Mouse (Mus musculus) inflammation-experienced regulatory T-cells (primary cell): Measurements from ENCODE around the gene Ganab. TPM values are rescaled to one million over a fixed set of nuclear protein-coding genes. Genes with fewer than 3 reads are reported as not detected.

Experiments
- polyA plus RNA-seq, 2 experiments: library from polyadenylated mRNA; unstranded; fragments of 100-300 nt; shearing (Covaris generic); gene quantifications; one replicate each; pipeline ENCODE4 v1.2.1; 2017

Gene Ganab
- 100 to 1,000 TPM; 108 to 118 TPM for polyA plus RNA-seq

GRCm38 (mm10) chr19:8897865-8898495, at the start of gene Ganab:
Gene Ganab, plus strand, starts transcription at chr19:8898071.

GRCm38 (mm10) chr19:8850402-8850901, 47.4 kb upstream of the Ganab start, which contains the start of gene Lrrn4cl:
Gene Lrrn4cl, plus strand, starts transcription at chr19:8850768.

GRCm38 (mm10) chr19:8871267-8872186, 26.3 kb upstream of the Ganab start, which contains the start of gene Ubxn1:
Gene Ubxn1, plus strand, starts transcription at chr19:8871496.

GRCm38 (mm10) chr19:8880311-8881033, 17.4 kb upstream of the Ganab start, which contains the start of gene Uqcc3:
Gene Uqcc3, minus strand, starts transcription at chr19:8880923.

GRCm38 (mm10) chr19:8883616-8884015, 14.3 kb upstream of the Ganab start, which contains the start of the genes Lbhd1 and Gm49403:
Gene Lbhd1, plus strand, starts transcription at chr19:8883732.
Gene Gm49403, plus strand, starts transcription at chr19:8883930.

GRCm38 (mm10) chr19:8888511-8889385, 9.1 kb upstream of the Ganab start, which contains the start of the genes 1810009A15Rik and Gm49416:
Gene 1810009A15Rik, plus strand, starts transcription at chr19:8888853.
Gene Gm49416, plus strand, starts transcription at chr19:8888926.

GRCm38 (mm10) chr19:8892829-8893766, 4.8 kb upstream of the Ganab start, which contains the start of gene Ints5:
Gene Ints5, plus strand, starts transcription at chr19:8893005.

GRCm38 (mm10) chr19:8920073-8920736, 22.3 kb downstream of the Ganab start, which contains the start of gene B3gat3:
Gene B3gat3, plus strand, starts transcription at chr19:8920374.

GRCm38 (mm10) chr19:8929224-8930088, 31.6 kb downstream of the Ganab start, which contains the start of the genes Rom1 and Eml3:
Gene Rom1, minus strand, starts transcription at chr19:8929356.
Gene Eml3, plus strand, starts transcription at chr19:8929552.

GRCm38 (mm10) chr19:8941515-8942217, 43.8 kb downstream of the Ganab start, which contains the start of gene Mta2:
Gene Mta2, plus strand, starts transcription at chr19:8941875.

GRCm38 (mm10) chr19:8953135-8954039, 55.5 kb downstream of the Ganab start, which contains the start of gene Tut1:
Gene Tut1, plus strand, starts transcription at chr19:8953847.

Other genes starting within 250 kb of the Ganab start
- gene Chrm1, start 234.3 kb upstream of the Ganab start, polyA plus RNA-seq: under 1 TPM; 0.07 to 0.15 TPM
- gene Slc3a2, start 174.7 kb upstream of the Ganab start, polyA plus RNA-seq: 100 to 1,000 TPM; 155 to 158 TPM
- 10 to 100 TPM; 67.5 to 85.9 TPM for gene Wdr74, start 162.2 kb upstream of the Ganab start, polyA plus RNA-seq
- under 1 TPM in 1 of 2 experiments, not detected in 1; 0.60 TPM for gene 1700092M07Rik, start 157.4 kb upstream of the Ganab start, polyA plus RNA-seq
- 100 to 1,000 TPM; 143 to 155 TPM for gene Stx5a, start 156.7 kb upstream of the Ganab start, polyA plus RNA-seq
- 100 to 1,000 TPM; 255 to 317 TPM for gene Nxf1, start 141.0 kb upstream of the Ganab start, polyA plus RNA-seq
- gene Tmem223, start 127.1 kb upstream of the Ganab start, polyA plus RNA-seq: 10 to 100 TPM; 88.2 to 88.6 TPM
- gene Tmem179b, start 123.6 kb upstream of the Ganab start, polyA plus RNA-seq: 100 to 1,000 TPM; 159 to 171 TPM
- 10 to 100 TPM; 13.3 to 16.6 TPM for gene Taf6l, start 111.7 kb upstream of the Ganab start, polyA plus RNA-seq
- 100 to 1,000 TPM; 140 to 144 TPM for gene Polr2g, start 99.5 kb upstream of the Ganab start, polyA plus RNA-seq
- gene Zbtb3, start 95.5 kb upstream of the Ganab start, polyA plus RNA-seq: 1 to 10 TPM; 2.7 to 4.7 TPM
- gene Ttc9c, start 78.7 kb upstream of the Ganab start, polyA plus RNA-seq: 10 to 100 TPM; 41.8 to 55.6 TPM
- 10 to 100 TPM in 1 of 2 experiments, 1 to 10 TPM in 1; 8.6 to 15.5 TPM for gene Hnrnpul2, start 78.1 kb upstream of the Ganab start, polyA plus RNA-seq
- gene AC129217.1, start 68.3 kb upstream of the Ganab start, polyA plus RNA-seq: not detected
- gene Bscl2, start 60.6 kb upstream of the Ganab start, polyA plus RNA-seq: 10 to 100 TPM; 87.2 to 89.9 TPM
- under 1 TPM; 0.29 to 0.80 TPM for gene Gng3, start 58.9 kb upstream of the Ganab start, polyA plus RNA-seq
- gene Lrrn4cl, start 47.3 kb upstream of the Ganab start, polyA plus RNA-seq: 1 to 10 TPM in 1 of 2 experiments, not detected in 1; 1.2 TPM
- gene Ubxn1, start 26.6 kb upstream of the Ganab start, polyA plus RNA-seq: 100 to 1,000 TPM; 145 to 156 TPM
- 10 to 100 TPM; 71.1 to 77.2 TPM for gene Uqcc3, start 17.1 kb upstream of the Ganab start, polyA plus RNA-seq
- 100 to 1,000 TPM in 1 of 2 experiments, 10 to 100 TPM in 1; 99.3 to 105 TPM for gene Lbhd1, start 14.3 kb upstream of the Ganab start, polyA plus RNA-seq
- not detected for gene Gm49403, start 14.1 kb upstream of the Ganab start, polyA plus RNA-seq
- gene 1810009A15Rik, start 9.2 kb upstream of the Ganab start, polyA plus RNA-seq: 10 to 100 TPM; 39.7 to 55.4 TPM
- gene Gm49416, start 9.1 kb upstream of the Ganab start, polyA plus RNA-seq: not detected
- 10 to 100 TPM; 35.8 to 44.9 TPM for gene Ints5, start 5.1 kb upstream of the Ganab start, polyA plus RNA-seq
- 10 to 100 TPM; 52.1 to 63.5 TPM for gene B3gat3, start 22.3 kb downstream of the Ganab start, polyA plus RNA-seq
- gene Rom1, start 31.3 kb downstream of the Ganab start, polyA plus RNA-seq: 10 to 100 TPM; 10.2 to 16.3 TPM
- gene Eml3, start 31.5 kb downstream of the Ganab start, polyA plus RNA-seq: 100 to 1,000 TPM in 1 of 2 experiments, 10 to 100 TPM in 1; 77.4 to 100 TPM
- gene Mta2, start 43.8 kb downstream of the Ganab start, polyA plus RNA-seq: 100 to 1,000 TPM; 231 to 276 TPM
- gene Tut1, start 55.8 kb downstream of the Ganab start, polyA plus RNA-seq: 10 to 100 TPM; 37.6 to 40.5 TPM
- 100 to 1,000 TPM; 264 to 300 TPM for gene Eef1g, start 69.0 kb downstream of the Ganab start, polyA plus RNA-seq
- gene Ahnak, start 91.2 kb downstream of the Ganab start, polyA plus RNA-seq: 10 to 100 TPM; 58.4 to 93.3 TPM
- gene Scgb1a1, start 189.9 kb downstream of the Ganab start, polyA plus RNA-seq: not detected
- 10 to 100 TPM; 16.5 to 25.7 TPM for gene Asrgl1, start 237.6 kb downstream of the Ganab start, polyA plus RNA-seq